Mouse (Mus musculus) testis, adult 2 months (tissue): ENCODE measurements around the gene Rbms1.

Experiments used
- CTCF ChIP-seq: fragments of 200-500 bp; IDR thresholded peaks from 2 replicates; pipeline ENCODE4 v1.5.1; 2012; ENCODE audit warnings: low read depth, mild to moderate bottlenecking, inconsistent platforms, low read length, moderate library complexity; ENCODE audit not compliant: control insufficient read depth, insufficient read depth, insufficient replicate concordance
- POLR2A ChIP-seq: fragments of 200-500 bp; IDR thresholded peaks from 2 replicates; pipeline ENCODE4 v1.6.1; 2012; ENCODE audit warnings: low read depth, mild to moderate bottlenecking, inconsistent platforms, low read length, moderate library complexity; ENCODE audit not compliant: control insufficient read depth

DNA sequence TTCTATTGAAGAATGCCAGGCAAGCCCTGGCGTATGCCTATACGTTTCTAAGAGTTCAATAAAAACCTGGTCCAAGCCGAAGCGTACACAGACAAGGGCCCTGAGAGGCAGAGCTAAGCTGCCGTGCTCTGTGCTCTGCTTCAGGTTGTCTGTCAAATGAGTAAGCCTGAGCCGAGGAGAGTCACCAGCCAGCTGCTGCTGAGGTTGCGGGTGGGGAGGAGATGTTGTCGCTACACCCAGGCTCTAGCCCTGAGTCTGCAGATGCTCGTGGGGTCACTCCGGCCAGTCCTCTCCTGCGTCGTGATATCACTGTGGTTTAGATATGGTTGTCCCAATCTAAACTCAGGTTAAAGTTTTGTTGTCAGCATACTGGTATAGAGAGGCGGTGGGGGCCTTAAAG lies 247.2 kb downstream of the Rbms1 start:
- TF ChIP-seq CTCF (no peak), POLR2A (no peak)
